Mouse (Mus musculus) frontal cortex, postnatal 10 days (tissue): ENCODE data around the gene Tnip3.
A peak's percentile ranks its signal among the peaks of the same experiment; 100 is the strongest.

Experiments
- DNase-seq, 2 experiments: peaks; one replicate each; pipeline ENCODE4 v3.0.0; 2022; ENCODE audit warnings: low spot score in 2 of 2, mixed read lengths in 1 of 2

The Tnip3 gene

DNA sequence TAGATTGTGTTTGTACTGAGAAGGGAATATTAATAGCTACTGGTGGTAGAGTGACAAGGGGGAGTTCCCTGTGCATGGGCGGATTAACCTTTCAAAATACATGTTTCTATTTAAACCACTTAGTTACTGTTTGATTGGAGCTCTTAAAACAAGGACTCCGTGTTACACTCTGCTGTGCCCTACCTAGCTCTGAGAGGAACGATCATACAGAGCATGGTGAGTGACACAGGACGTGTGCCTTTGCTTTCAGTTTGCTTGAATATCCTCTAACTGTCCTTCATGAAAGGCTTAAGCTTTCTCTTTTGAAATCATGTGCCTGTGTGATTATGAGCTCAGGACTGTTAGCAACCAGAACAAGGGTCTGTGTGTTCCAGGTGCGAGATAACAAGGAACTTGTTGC, at the start of gene Tnip3:
TSS of gene Tnip3 (plus strand) at position 122 of the 400 bp plus-strand sequence.
- DNase-seq = no peak

DNA sequence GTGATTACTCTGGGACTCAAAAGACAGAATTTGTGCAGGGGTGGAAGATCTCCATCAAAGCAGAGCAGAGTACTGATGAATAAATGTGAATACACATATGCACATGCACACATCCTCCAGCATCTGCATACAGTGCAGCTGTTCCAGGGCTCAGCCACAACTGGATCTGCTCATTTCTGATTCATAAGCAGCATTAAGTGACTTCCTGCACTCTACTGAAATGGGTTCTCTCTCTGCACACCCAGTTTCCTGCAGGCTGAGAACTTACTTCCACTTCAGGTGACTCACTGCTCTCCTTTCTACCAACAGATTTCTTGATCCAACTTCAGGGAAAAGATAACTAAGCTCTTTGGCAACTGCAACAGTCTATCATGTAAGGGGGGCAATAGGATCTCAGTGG, 26.3 kb upstream of the Tnip3 start:
- no peak for DNase-seq

DNA sequence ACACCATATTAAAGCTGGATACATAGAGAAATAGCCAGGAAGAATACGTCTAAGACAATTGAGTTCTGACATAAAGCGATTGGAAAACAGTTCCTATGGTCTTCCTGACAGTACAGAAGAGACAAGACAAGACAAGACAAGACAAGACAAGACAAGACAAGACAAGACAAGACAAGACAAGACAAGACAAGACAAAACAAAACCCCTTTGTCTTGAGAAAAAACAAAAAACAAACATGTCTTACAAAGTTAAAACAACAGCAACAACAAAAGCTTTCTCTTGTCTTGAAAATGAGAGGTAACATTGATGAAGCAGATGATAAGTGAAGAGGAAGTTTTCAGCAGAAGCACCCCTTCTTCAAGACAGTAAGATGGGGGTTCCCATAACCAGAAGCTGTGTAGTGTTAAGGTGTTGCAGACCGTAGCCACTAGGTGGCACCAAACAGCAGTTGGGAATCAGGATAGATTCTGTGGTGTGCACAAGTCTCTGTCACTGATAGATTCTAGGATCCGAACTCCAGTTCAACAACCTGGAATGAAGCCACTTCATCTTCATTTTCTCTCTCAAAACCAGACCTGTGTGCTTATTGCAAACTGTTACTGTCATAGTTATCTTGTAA, 15.0 kb upstream of the Tnip3 start:
- peak; percentile 11 to 57 for DNase-seq

DNA sequence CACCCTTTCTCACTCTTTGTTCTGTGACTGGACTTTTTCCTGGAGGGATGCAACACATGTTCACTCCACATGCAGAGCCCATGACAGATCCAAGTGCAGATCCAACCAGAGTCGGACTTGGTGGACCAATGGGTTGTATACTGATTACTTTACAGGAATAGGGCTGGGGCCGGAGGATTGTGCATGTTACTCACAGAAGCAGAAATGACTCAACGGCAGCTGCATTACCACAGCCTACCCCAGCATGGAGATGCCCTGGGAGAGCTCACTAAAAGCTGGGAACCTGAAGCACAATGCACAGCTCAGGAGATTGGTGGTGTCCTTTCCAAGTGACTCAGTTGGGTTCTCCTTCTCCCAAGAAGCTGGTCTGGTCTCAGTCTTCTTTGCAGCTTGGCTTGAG, 11.3 kb upstream of the Tnip3 start:
- no peak for DNase-seq

DNA sequence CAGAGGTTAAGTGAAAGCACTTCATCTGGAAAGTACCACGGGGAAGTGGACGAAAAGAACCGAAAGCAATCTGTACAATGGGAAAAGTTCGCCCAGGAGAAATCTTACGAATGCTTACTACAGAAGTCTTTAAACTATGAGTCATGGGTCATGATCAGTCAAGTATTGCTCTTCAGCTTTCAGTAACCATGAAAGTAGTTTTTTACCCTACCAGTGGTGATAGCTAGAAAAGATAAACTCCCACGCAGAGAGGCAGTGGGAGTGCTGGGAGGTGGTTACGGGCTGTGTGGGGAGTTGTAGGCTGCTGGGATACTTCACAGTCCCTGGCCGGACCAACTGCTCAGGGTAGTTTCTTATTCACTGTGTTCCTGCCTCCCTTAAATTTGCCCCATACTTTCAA, 8.4 kb upstream of the Tnip3 start:
- no peak for DNase-seq

DNA sequence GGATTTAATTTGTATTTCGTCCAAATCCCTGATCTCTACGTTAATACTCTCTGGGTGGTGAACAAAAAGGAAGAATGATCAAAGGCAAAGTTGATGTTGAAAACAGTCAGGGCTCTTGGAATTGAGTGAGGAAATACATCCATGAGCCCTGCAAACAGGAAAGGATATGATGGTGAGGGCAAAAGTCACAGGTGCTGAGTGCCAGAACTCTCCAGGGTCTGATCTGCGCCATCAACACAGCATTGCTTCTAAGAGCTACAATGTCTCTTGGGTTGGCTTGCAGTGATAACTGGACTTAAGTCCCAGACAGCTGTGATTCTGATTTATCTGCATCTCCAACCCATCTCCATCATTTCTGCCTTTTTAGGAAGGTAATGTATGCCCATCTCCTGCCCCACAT, 4.3 kb upstream of the Tnip3 start:
- DNase-seq = no peak

DNA sequence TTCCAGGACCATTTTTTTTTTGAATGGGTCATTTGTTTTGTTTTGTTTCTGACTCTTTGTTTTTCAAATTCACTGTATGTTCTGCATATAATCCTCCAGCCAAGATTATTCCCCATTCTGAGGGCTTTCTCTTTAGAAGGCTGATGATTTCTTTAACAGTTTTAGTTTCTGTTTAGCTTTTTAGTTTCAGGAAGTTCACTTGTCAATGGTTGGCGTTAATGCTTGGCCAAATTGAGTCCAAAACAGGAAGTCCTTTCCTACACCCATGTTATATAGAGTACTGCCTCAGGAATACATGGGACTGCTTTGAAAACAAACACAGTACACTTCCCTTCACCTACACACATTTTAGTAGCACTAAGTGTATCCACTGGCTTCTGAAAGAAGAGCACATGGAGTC, 2.8 kb downstream of the Tnip3 start:
- no peak for DNase-seq

DNA sequence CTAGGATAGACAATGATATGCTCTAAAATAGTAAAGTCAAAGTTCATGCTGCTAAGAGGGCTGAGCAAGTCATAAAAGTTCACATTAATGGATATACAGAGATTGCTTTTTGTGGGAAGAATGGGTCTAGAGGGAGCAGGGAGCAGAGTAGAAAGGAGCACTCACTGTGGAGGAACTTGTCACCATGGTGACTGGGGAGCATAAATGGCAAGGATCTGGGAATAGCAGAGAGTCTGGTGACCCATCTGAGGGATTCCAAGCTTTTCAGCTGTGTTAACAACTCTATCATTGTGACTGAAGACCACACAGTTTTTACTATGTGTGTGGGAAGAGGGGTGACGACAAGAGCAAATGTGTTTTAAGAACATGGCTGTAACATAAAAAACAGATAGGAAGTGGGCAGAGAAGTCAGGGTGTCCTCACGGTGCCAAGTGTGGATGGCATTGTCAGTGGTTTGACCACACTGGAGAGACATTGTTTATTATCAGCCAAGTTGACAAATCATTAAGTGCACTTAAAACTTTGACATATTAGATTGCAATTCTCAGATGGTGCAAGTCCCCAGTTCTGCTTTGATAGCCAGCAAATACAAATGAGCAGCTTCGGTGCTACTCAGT, 6.2 kb downstream of the Tnip3 start:
- DNase-seq = no peak

DNA sequence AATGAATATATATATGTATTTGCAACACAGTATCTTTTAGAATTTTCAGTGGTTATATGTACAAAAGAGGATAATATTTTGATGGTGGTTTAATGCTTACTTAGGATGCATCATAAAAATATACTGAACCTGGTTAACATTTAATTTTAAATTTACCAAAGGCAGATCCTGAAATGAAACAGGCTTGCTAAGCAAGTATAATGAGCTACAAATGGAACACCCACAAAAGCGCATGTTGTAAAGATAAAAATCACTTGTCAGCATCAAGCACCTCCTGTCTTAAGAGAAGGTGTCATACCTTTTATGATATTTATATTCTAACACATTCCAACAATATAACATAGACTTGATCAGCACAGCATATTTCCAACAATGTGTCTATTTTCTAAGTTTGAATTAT, 8.6 kb downstream of the Tnip3 start:
- no peak for DNase-seq

DNA sequence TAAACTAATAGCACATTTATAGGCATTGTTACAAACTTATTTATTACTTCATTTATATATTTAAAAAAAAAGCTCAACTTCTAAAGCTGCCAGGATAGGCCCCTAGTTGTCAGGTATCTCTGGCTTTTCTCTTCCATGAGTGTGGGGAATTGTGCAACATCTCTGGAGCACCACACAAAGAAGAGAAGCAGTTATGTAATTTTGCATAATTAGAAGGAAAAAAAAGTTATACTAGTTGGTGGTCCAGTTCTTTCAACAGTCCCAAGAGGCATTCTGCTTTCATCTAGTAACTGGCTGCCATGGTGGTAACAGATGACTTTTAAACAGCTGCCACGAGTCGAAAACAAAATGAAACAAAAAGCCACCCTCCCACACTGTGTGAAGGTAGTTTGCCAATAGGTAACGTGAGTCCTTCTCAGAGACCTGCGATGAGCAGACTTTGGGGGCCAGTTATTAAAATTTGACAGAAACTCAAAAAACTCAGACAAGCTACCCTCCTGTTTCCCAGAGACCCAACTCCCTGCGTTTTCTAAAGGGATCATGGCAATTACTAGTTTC, 12.3 kb downstream of the Tnip3 start:
- no peak for DNase-seq

DNA sequence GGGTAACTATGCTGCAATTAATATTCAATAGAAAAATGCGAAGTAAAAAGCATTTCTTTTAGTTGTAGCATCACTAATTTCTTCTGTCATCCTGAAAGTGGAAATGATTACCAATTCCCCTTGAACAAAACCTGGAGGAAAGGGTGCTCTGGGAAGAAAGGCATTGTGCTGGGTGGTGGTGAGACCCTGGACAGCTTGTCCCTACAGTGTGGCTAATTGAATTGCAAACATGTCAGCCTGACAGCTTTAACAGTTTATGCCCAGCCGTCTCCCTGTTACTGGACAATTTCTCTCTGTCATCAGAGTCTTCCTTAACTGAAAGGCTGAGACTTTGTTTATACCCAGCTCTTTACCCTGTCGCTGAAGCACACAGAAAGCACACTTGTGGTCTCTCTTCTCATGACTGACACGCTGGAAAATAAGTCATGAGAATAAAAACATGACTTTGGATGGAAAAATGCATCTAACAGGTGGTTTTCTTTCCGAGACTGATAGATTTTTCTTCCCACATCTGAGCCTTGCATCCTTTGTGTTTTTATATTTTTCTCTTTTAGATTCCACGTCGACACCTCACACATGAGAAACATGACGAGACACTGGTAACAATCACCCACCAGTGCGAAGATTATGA, 13.0 kb downstream of the Tnip3 start:
- DNase-seq = no peak

DNA sequence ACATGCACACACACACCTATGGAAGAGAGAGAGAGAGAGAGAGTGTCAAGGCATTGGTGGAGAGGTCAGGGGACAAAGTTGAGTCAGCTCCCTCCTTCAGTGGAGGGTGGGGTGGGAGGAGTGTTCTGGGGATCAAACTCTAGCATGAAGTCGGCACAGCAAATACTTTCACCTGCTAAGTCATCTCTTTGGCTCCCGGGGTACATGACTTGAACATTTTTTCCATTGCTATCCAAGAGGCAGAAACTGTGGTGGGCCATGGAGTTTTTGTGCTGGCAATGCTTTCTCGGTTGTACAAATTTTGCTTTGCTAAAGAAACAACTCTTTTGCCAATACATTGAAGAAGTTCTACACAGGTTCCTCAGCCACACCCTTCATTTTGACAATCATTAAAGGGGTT, 13.8 kb downstream of the Tnip3 start:
- no peak for DNase-seq

DNA sequence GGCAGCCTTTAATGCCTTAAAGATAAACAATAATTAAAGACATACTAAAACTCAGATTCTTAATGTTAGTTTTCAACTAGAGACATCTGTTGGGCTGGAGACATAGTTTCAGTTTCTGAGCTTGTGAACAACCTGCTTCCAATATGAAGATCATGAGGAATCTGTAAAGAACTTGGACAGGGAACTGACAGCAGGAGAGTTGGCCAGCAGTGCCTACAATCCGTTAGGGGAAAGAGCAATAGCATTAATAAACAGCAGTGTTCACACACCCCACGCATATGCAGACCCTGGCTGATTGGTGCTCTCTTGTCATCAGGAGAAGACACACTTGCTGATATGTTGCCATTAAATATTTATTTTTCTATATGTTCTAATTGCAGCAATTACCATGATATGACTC, 15.0 kb downstream of the Tnip3 start:
- DNase-seq = no peak

DNA sequence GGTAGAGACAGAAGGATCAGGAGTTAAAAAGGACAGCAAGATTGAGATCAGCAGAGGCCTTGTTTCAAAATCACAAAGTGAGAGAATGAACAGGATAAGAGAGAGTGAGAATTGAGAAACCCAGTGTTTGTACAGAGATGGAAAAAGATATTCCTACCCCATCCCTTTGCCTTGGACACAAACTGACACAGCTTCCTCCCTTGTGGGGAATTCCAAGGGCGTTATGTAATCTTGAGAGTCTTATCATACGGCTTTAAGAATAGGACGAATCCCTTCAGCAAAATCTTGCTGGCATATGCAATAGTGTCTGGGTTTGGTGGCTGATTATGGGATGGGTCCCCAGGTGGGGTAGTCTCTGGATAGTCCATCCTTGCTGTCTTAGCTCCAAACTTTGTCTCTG, 16.0 kb downstream of the Tnip3 start:
- no peak for DNase-seq

DNA sequence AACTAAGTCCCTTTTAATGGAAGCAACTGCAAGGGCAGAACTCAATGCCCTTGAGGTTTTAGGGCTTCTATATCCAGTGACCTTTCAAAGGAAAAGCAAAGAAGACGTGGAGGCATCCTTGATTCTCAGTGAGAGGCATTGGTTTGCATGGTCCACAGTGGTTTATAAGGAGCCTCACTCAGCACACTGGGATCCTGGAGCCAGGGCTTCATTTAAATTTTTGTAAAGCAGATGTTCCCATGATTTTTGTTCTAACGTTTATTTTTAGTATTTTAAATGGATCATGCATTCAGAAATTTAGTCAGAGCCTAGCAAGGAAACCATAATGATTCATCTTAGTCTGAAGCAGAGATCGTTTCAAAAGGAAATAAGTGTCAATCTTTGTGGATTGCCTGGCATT, 17.3 kb downstream of the Tnip3 start:
- no peak for DNase-seq

DNA sequence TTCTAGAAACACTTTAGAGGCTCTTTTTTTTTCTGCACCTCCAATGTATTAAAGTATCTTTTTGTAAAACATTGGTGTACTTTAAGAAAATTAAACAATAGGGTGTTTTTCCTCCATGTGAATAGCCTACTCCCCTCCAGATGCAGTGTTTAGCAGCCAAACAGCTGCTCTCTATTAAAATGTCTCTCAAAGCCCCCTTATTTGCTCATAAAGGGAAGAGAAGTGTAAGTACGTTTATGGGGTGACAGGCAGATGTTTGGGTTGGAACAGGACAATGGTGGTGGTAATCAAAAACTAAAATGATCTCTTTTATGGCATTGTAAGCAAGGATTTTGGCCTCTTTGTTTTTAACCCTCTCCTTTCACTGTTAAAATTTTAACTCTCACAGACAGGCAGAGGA, 17.8 kb downstream of the Tnip3 start:
- no peak for DNase-seq

DNA sequence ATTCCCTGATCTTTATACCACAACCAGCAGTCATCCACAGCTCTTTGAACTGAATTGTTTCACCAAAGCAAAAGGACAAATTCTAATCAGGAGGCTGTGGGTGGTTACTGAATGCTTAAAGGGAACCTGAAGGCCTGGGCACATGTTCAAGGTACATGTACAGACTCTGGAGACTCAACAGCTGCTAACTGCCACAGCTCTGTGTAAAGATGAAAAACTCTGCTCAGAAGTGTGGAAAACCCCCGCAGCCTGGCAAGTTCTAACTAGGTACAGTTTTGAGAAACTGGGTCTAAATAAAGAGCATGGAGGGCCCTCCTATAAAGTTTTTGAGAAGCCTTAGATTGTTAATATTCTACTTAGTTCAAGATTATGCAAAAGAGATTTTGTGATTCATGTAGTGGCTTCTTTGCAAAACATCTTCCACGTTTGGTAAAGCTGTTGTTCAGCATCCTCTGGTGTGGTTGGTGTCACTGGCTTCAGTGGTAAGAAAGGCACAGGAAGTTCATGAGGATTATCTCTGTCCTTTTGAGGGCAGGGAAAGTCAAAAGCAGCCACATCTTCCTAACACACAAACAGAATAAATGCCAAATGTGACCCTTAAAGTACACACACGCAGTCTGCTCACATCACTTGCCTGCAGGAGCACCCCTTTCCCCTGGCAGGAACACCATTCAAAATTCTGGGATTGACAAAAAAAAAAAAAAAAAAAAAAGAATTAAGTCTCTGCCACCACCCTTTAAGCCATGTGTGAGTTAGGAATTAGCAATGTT, 39.0 kb downstream of the Tnip3 start:
- peak in 1 of 2 experiments; percentile 8 for DNase-seq

DNA sequence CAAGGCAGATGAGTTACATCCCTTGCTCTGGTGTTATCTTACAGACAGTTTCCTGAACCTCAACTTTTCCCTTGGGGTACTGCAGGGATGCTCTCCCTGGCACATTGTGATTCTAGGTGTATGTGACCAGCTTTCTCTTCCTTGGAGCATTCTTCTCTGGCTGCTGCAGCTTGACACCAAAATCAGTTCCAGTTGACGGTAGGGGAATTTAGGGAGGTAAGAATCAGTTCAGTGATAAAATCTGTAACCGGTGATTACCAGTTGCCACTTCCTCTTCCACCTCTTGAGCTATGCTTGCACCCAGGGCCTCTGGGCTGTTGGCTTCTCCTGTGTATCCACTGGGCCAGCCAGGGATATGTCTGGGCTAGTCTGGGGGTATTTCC, 39.5 kb downstream of the Tnip3 start:
- no peak for DNase-seq

DNA sequence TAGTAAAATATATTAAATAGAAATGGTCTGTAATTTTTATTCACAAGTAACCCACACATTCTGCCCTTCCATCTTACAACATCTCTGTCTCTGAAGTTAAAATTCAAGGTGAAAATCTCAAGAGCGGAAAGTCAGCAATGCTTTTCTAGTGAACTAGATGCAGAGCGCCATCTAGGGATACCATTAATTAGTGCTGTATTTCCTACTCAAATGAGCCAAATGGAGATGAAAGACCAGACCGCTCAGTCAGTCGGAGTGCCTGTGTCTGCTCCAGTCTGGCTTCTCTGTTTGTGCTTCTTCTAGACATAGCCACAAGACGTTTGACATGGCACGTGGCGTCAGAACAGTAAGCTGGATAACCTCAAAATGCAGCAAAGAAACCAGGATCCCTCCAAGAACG, 44.6 kb downstream of the Tnip3 start:
- DNase-seq = peak in 1 of 2 experiments; percentile 21

DNA sequence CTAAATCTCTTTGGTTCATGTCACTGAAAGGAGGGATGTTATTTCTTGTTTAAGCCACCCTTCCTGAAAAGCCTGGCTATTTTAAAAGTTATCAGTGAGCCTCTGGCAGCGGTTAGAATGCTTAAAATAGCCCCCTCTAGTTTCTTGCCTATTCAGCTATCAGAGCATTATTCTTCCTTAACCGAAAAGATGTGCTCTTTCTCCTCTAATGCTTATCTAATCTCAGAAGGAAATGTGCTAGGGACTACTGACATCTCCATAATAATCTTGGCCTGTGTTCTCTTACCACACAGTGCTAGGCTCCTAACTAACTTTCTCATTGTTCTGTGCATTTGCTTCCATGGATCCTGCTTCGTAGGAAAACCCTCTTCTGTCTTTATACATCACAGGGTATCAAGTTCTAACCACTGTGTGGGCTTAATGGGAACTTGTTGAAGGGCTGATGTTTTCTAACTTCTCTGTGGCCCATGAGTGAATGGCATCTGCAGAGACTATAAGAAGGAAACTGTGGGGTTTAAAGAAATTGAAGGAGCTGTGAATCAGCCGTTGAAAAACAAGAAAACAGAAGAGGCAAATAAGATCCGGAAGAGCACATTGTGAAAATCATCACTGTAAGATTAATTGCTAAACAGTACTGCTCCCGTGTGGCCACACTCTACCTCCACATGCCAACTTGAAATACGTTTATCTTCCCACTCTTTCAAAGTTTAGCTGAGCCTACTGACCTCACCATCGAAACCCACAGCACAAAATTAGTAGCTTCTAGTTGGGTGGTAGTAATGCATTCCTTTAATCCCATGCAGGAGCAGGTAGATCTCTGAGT, 53.2 kb downstream of the Tnip3 start:
- no peak for DNase-seq

DNA sequence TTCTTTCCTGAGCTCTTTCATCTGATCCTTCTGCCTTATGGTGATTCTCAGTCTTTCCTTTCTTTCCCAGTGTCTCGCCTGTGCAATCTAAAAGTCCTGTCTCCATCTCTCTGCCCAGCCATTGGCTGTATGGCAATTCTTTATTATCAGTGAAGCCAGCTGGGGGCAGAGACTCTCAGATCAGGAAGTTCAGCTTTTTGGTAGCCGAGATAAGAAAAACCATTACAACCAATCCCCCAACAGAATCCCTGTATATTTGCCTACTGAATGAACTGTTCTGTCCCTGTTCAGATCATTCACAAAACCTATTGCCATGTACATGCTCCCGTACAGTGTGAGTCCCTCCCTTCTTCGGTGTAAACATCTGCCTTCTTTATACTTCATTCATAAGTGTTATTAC, 57.9 kb downstream of the Tnip3 start:
- no peak for DNase-seq
